Mouse (Mus musculus): ENCODE data around the gene Plb1. TPM values are rescaled to one million over a fixed set of nuclear protein-coding genes. Genes with fewer than 3 reads are reported as not detected.

Gene Plb1
- polyA plus RNA-seq, 1 experiment from 2014 or later = not detected

DNA sequence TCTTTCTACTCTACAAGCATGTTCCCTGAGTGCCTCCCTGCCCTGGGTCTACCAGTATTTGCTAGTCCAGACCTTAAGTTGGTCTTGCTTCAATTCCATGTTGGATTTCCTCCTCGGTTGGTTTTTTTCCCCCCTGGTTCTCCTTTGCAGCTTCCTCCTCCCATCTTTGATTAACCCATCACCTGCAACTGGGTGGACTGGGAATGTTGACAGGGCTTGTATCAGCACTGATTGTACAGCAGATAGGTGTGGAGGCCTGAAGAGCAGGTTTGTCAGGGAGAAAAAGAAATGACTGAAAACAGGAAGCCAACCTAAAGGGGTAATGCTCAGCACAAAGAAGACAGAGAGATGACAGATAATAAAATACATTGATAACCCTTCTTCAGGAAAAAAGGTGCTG is 104.8 kb downstream of the Plb1 start:
- Histone ChIP-seq H3K9ac (no peak overlapping the region), H3K27me3 (ENCODE audit: control insufficient read depth, insufficient read depth, low read length) (no peaks in the 10 kb centered on the region), H3K36me3 (replicated peaks; ENCODE audit: control insufficient read depth, insufficient read depth) (no peaks in the 10 kb centered on the region), H3K27ac (no peak overlapping the region), H3K4me1 (replicated peaks; ENCODE audit: control insufficient read depth, insufficient read depth, low read length) (peaks cover 14% of the 10 kb centered on the region; the same call in 1 of the 2 replicates), H3K4me2 (replicated peaks) (no peak overlapping the region), H3K9me3 (ENCODE audit: control insufficient read depth, low read length) (no peaks in the 10 kb centered on the region), H3K4me3 (replicated peaks; ENCODE audit: low read length) (no peak overlapping the region)
- DNase-seq (ENCODE audit: low spot score) = no peak
- no peak for ATAC-seq (ENCODE audit: low FRiP score)
- 85% methylated on average over 1 of the region's 1 CpGs for WGBS

GRCm38 (mm10) chr5:32338339-32338738 is 105.8 kb downstream of the Plb1 start:
- H3K4me2 ChIP-seq (replicated peaks) = no peak overlapping the region
- H3K9ac ChIP-seq = no peak overlapping the region
- no peak for DNase-seq (ENCODE audit: low spot score)
- H3K36me3 ChIP-seq (replicated peaks; ENCODE audit: control insufficient read depth, insufficient read depth) = no peaks in the 10 kb centered on the region
- no peaks in the 10 kb centered on the region for H3K9me3 ChIP-seq (ENCODE audit: control insufficient read depth, low read length)
- H3K27me3 ChIP-seq (ENCODE audit: control insufficient read depth, insufficient read depth, low read length) = no peaks in the 10 kb centered on the region
- no peak for ATAC-seq (ENCODE audit: low FRiP score)
- peaks cover 14% of the 10 kb centered on the region; the same call in 1 of the 2 replicates for H3K4me1 ChIP-seq (replicated peaks; ENCODE audit: control insufficient read depth, insufficient read depth, low read length)
- H3K4me3 ChIP-seq (replicated peaks; ENCODE audit: low read length) = no peak overlapping the region
- H3K27ac ChIP-seq = no peak overlapping the region
- 69% methylated on average over 2 of the region's 2 CpGs for WGBS

DNA sequence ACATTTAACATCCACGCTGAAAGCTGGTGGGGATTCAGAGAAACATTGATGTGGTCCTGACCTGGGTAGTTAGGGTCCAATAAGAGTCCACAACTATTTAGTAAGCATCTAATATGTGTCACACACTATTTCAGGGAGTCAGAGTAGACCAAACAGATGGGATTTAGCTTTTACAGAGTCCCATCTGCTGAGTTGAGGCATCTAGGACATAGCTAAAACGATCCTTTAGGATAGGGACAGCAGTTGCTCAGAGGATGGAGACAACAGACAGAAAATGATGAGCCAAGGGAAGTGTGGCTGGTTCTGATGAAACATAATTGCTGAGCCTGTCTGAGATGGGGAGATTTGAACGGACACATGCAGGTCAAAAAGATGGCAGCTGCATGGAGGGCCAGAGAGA is 106.3 kb downstream of the Plb1 start:
- H3K9me3 ChIP-seq (ENCODE audit: control insufficient read depth, low read length) = no peaks in the 10 kb centered on the region
- peaks cover 12% of the 10 kb centered on the region; the same call in 1 of the 2 replicates for H3K4me1 ChIP-seq (replicated peaks; ENCODE audit: control insufficient read depth, insufficient read depth, low read length)
- H3K9ac ChIP-seq = no peak overlapping the region
- H3K27me3 ChIP-seq (ENCODE audit: control insufficient read depth, insufficient read depth, low read length) = no peaks in the 10 kb centered on the region
- no peaks in the 10 kb centered on the region for H3K36me3 ChIP-seq (replicated peaks; ENCODE audit: control insufficient read depth, insufficient read depth)
- WGBS = 74% methylated on average over 3 of the region's 3 CpGs
- no peak overlapping the region for H3K4me2 ChIP-seq (replicated peaks)
- no peak for DNase-seq (ENCODE audit: low spot score)
- H3K27ac ChIP-seq = no peak overlapping the region
- no peak overlapping the region for H3K4me3 ChIP-seq (replicated peaks; ENCODE audit: low read length)
- ATAC-seq (ENCODE audit: low FRiP score) = no peak

DNA sequence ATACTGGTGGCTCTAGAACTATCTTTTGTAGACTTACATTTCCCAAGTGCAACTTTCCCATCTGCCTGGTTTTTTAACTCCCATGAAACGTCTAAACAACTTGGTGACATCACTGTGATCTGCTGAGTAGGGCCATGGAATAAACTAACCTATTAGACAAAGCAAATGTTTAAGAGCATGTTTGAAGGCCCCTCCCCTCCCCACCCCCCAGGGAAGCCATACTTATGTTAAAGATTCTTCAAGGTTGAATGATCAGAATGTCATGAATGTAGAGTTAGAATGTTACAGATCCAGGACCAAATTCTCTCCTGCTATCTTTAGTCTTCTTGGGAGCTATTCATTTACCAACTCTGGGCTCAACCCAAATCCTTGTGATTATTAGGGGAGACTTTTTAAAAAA is 107.7 kb downstream of the Plb1 start:
- no peak overlapping the region for H3K4me3 ChIP-seq (replicated peaks; ENCODE audit: low read length)
- 79% methylated on average over 1 of the region's 1 CpGs for WGBS
- peaks cover 1% of the 10 kb centered on the region; the same call in 1 of the 2 replicates for H3K4me1 ChIP-seq (replicated peaks; ENCODE audit: control insufficient read depth, insufficient read depth, low read length)

DNA sequence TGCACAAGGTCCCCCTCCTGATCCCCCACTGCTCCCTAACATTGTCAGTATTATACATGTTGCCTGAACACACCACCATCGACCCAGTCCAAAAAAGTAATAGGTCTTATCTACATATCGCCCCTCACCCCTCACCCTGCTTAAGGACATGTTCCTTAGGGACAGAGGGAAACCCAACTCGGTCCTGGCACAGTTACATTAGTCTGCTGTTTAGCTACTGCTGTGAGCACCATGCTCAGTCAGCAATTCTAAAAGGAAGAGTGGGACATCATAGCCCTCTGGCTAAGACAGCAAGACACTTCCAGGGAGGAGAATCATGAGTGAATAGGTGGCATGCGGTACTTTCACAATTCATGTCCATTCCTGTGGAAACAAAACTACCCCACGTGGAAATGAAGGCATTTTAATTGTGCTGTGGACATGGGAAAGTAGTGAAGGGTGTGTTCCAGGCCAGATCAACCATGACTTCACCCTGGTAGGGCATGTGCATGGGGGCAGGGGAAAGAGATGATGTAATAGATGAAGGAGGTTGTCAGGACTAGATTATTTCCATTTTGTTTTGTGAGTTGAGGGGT is 110.3 kb downstream of the Plb1 start:
- 72% methylated on average over 5 of the region's 5 CpGs for WGBS
- no peak for ATAC-seq (ENCODE audit: low FRiP score)
- no peak overlapping the region for H3K27ac ChIP-seq
- H3K9me3 ChIP-seq (ENCODE audit: control insufficient read depth, low read length) = no peaks in the 10 kb centered on the region
- H3K4me1 ChIP-seq (replicated peaks; ENCODE audit: control insufficient read depth, insufficient read depth, low read length) = no peaks in the 10 kb centered on the region
- no peak overlapping the region for H3K4me2 ChIP-seq (replicated peaks)
- no peaks in the 10 kb centered on the region for H3K27me3 ChIP-seq (ENCODE audit: control insufficient read depth, insufficient read depth, low read length)
- H3K4me3 ChIP-seq (replicated peaks; ENCODE audit: low read length) = no peak overlapping the region
- H3K9ac ChIP-seq = no peak overlapping the region
- no peaks in the 10 kb centered on the region for H3K36me3 ChIP-seq (replicated peaks; ENCODE audit: control insufficient read depth, insufficient read depth)
- DNase-seq (ENCODE audit: low spot score) = no peak

More for the DNA sequence above, 107.7 kb downstream of the Plb1 start:
- no peak overlapping the region for H3K4me2 ChIP-seq (replicated peaks)
- no peaks in the 10 kb centered on the region for H3K36me3 ChIP-seq (replicated peaks; ENCODE audit: control insufficient read depth, insufficient read depth)
- no peak for ATAC-seq (ENCODE audit: low FRiP score)
- H3K9ac ChIP-seq = no peak overlapping the region
- H3K9me3 ChIP-seq (ENCODE audit: control insufficient read depth, low read length) = no peaks in the 10 kb centered on the region
- no peak for DNase-seq (ENCODE audit: low spot score)
- H3K27me3 ChIP-seq (ENCODE audit: control insufficient read depth, insufficient read depth, low read length) = no peaks in the 10 kb centered on the region
- no peak overlapping the region for H3K27ac ChIP-seq

DNA sequence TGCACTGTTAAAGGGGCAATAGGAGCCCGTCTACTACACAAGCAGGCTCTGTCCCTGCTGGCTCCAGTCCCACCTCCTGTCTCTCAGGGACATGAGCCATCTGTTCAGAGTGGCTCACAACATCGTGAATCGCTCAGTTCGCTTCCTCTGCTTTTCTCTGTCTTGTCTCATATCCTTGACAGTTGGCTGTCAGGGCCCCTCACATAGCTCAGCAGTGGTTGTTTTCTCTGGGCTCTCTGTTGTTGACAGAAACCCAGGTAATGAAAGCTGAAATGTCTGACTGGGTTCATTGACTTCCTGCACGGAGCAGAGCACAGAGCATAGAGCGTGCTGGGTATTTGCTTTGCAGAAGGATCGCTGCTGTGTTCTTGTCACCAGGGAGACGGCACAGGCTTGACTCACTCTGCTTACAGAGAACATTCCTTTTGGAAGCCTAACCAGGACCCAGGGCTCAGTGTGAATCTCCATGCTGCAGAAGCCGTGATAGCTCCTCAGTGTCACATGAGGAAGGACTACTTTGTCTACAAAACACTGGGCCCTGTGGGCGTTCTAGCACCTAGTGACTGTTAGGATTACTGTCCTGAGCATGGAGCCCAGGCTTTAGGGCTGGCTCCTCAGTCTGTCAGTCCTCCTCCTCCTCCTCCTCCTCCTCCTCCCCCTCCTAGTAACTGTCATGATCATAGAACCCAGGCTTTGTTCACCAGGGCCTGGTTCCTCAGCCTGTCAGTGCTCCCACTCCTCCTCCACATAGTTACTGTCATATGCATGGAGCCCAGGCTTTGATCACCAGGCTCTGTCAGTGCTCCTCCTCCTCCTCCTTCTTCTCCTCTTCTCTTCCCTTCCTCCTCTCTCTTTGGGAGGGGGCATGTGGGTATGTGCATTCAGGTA is 113.8 kb downstream of the Plb1 start:
- no peaks in the 10 kb centered on the region for H3K9me3 ChIP-seq (ENCODE audit: control insufficient read depth, low read length)
- WGBS = 33% methylated on average over 10 of the region's 10 CpGs
- no peaks in the 10 kb centered on the region for H3K36me3 ChIP-seq (replicated peaks; ENCODE audit: control insufficient read depth, insufficient read depth)
- ATAC-seq (ENCODE audit: low FRiP score) = peak; percentile 83; the same call in 1 of the 2 replicates
- H3K9ac ChIP-seq = no peak overlapping the region
- 0 out of 2 replicates have a peak overlapping the region, but pooled peaks have one; percentile 16 for H3K27ac ChIP-seq
- H3K4me1 ChIP-seq (replicated peaks; ENCODE audit: control insufficient read depth, insufficient read depth, low read length) = no peaks in the 10 kb centered on the region
- DNase-seq (ENCODE audit: low spot score) = peak; percentile 54
- no peaks in the 10 kb centered on the region for H3K27me3 ChIP-seq (ENCODE audit: control insufficient read depth, insufficient read depth, low read length)
- H3K4me2 ChIP-seq (replicated peaks) = no peak overlapping the region
- no peak overlapping the region for H3K4me3 ChIP-seq (replicated peaks; ENCODE audit: low read length)

DNA sequence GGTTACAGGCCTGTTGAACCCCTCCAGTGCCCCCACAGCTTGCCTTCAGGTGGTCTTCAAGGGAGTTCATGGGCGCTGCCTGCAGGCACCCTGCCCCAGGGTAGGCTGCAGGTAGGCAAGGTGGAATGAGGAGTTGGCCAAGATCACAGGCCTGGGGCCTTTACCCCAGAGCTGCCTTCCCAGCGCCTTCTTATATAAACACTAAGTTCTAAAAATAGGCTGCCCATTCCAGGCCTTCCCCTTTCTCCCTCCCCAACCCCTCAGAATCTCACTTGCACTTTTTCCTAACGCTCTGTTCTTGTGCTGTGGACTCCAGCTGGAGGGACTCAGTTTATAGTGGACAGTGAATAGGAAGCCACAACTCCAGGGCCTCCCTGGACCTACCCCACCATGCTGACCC is 117.2 kb downstream of the Plb1 start:
- Histone ChIP-seq H3K4me3 (replicated peaks; ENCODE audit: low read length) (no peak overlapping the region), H3K27me3 (ENCODE audit: control insufficient read depth, insufficient read depth, low read length) (no peaks in the 10 kb centered on the region), H3K36me3 (replicated peaks; ENCODE audit: control insufficient read depth, insufficient read depth) (no peaks in the 10 kb centered on the region), H3K4me2 (replicated peaks) (no peak overlapping the region), H3K9ac (no peak overlapping the region), H3K27ac (no peak overlapping the region), H3K4me1 (replicated peaks; ENCODE audit: control insufficient read depth, insufficient read depth, low read length) (no peaks in the 10 kb centered on the region), H3K9me3 (ENCODE audit: control insufficient read depth, low read length) (no peaks in the 10 kb centered on the region)
- ATAC-seq (ENCODE audit: low FRiP score) (no peak), DNase-seq (ENCODE audit: low spot score) (no peak)
- 84% methylated on average over 3 of the region's 3 CpGs for WGBS

GRCm38 (mm10) chr5:32350551-32351256 is 118.2 kb downstream of the Plb1 start:
- DNase-seq (ENCODE audit: low spot score) (no peak), ATAC-seq (ENCODE audit: low FRiP score) (no peak)
- no peak overlapping the region for H3K4me2 ChIP-seq (replicated peaks)
- H3K36me3 ChIP-seq (replicated peaks; ENCODE audit: control insufficient read depth, insufficient read depth) = no peaks in the 10 kb centered on the region
- no peaks in the 10 kb centered on the region for H3K27me3 ChIP-seq (ENCODE audit: control insufficient read depth, insufficient read depth, low read length)
- H3K9ac ChIP-seq = no peak overlapping the region
- H3K9me3 ChIP-seq (ENCODE audit: control insufficient read depth, low read length) = no peaks in the 10 kb centered on the region
- H3K4me3 ChIP-seq (replicated peaks; ENCODE audit: low read length) = no peak overlapping the region
- no peak overlapping the region for H3K27ac ChIP-seq
- 88% methylated on average over 3 of the region's 3 CpGs for WGBS
- no peaks in the 10 kb centered on the region for H3K4me1 ChIP-seq (replicated peaks; ENCODE audit: control insufficient read depth, insufficient read depth, low read length)
